Mouse (Mus musculus) layer of hippocampus, postnatal 25 days (tissue): ENCODE data around the gene Olfr972. TPM values are rescaled to one million over a fixed set of nuclear protein-coding genes. Genes with fewer than 3 reads are reported as not detected.
"Not testable (repeated sequence)": the region's sequence is repeated elsewhere in the genome, so short reads cannot be mapped to it uniquely, and the experiment has no call there.

ENCODE experiments used
- DNase-seq, 2 experiments: peaks; one replicate each; pipeline ENCODE4 v3.0.0; 2022; ENCODE audit warnings: mixed read lengths in 2 of 2, low spot score in 1 of 2; ENCODE audit errors: extremely low spot score in 1 of 2
- total RNA-seq, 2 experiments: library from RNA; stranded (reverse); gene quantifications; 2 replicates each; pipeline ENCODE4 v1.2.3; 2021

The Olfr972 gene
- not detected for total RNA-seq

DNA sequence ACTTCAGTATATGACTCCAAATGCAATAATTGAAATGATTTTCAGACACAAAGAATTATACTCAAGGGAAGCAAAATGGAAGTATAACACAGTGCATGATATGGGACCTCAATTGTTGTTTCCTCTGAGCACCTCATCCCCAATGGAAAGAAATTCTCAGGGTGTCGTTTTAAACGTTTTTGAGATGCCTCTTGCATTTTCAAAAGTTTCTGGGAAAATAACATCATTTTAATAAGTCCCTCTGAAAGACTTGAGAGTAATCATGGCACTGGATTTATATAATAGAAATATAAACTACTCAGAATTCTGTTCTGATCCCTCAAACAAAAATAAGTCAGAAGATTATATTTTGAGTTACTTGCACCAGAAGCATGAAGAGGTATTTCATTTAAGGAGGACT lies at the start of gene Olfr972:
Gene Olfr972 (plus strand): TSS at position 301 of the 400 bp plus-strand sequence.
- DNase-seq, result no peak

DNA sequence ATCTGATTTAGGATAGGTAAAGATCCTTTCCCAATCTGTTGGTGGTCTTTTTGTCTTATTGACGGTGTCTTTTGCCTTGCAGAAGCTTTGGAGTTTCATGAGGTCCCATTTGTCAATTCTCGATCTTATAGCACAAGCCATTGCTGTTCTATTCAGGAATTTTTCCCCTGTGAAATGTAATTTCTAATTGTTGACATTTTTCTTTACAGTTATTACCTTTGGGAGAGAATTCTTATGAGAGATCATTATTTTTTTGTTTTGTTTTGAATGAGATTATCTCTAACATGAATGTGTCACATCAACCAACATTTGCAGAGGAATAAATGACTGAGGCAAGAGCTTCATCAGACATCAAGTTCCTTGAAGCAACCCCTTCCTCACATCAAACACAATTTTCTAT lies 29.6 kb upstream of the Olfr972 start, which contains the start of gene Olfr971:
Gene Olfr971 (plus strand): TSS at position 301 of the 400 bp plus-strand sequence.
- not testable (repeated sequence) for DNase-seq

DNA sequence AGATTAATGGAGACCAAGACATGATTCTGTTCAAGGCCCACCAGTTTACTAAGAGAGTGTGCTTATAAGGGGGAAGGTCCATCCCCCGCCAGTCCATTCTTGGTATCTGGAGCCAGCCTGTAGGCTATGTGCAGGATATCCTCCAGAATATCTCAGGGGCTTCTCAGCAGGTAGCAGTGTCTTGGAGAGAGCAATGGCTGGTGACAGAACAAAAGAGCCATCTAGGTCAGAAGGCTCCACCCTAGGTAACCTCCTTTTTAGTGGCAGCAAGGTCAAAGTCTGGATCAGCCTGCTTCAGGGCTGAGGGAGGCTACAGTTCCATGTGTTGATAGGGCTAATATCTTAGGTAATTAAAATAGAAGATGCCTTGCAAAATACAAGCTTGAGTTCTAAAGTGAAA lies 5.8 kb downstream of the Olfr972 start:
- DNase-seq, result not testable (repeated sequence)

DNA sequence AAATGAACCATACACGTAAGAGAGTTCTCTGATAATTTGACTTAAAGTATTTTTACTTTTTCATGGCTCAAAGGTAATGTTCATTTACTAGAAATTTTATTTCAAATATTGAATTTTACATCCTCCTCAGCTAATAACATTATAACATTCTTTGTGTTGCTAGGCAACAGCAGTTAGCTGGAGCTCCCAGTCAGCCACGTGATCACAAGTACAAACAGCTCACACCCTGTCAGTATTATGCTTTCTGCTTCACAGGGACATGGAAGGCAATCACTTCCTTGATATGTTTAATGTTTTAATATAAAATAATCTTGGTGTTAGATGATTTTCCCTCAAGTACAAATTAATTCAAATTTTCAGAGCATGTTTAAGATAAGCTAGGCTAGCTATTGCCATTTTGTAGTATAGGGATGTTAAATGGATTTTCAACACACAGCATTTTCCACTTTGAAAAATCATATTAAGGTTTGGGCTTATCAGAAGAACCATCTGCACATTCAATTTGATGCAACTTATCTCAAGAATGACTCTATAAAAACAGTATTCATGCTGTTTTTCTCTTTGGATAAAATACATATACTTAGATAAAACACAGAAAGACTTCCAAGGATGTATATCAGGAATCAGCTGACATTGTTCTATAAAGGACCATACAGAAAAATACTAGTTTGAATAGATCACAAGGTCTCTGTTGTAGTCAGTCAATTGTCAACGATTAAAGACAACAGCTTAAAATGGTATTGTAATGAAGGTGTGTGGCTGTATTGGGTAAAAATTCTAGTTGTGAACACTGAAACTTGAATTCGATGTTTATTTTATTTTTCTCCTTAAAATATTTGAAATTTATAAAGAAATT lies 11.5 kb downstream of the Olfr972 start:
- DNase-seq, result not testable (repeated sequence)

DNA sequence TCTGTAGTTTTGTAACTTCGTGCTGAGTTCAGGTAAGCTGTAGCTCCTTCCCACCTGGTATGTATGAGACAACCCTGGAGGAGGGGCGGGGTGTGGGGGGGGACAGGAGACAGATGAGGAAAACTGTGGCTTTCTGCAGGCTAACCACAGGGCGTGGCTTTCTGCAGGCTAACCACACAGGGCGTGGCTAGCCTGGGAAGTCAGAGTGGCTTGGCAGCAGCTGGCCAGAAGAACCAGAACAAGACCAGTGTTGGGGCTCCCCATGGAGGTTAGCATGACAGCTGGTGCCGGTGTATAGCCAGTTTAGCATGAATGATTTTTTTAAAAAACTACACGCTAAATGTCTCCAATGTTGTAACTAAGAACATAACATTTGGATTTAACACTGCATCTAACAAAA lies 38.9 kb downstream of the Olfr972 start:
- no peak for DNase-seq

DNA sequence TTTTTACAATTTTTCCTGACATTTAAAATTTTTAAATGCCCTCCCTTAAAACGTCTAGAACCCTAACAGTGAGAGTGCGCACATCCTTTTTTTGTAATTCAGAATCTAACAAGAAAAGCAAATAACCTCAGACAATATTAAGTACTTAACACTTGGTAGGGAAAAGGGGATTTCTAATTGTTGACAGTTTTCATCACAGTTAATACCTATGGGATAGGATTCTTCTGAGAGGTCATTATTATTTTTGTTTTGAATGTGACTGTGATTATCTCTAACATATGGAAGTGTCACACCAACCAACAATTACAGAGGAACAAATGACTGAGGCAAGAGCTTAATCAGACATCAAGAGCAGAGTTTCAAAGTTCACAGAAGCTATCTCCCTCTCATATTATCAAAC lies 40.8 kb downstream of the Olfr972 start, which contains the start of gene Olfr229:
Gene Olfr229 (plus strand): TSS at position 301 of the 400 bp plus-strand sequence.
- no peak for DNase-seq

DNA sequence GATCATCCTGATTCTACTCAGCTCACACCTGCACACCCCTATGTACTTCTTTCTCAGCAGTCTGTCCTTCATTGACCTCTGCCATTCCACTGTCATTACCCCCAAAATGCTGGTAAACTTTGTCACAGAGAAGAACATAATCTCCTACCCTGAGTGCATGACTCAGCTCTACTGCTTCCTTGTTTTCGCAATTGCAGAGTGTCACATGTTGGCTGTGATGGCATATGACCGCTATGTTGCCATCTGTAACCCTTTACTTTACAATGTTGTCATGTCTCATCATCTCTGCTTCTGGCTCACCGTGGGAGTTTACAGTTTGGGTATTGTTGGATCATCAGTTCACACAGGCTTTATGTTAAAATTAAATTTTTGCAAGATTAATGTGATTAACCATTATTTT lies 43.7 kb downstream of the Olfr972 start:
- no peak for DNase-seq

Other genes starting within 250 kb of the Olfr972 start
- gene Olfr960, start 245.0 kb upstream of the Olfr972 start, total RNA-seq, result not detected
- not detected for gene Olfr961, start 221.3 kb upstream of the Olfr972 start, total RNA-seq
- not detected for gene Olfr963, start 199.2 kb upstream of the Olfr972 start, total RNA-seq
- gene Olfr149, start 159.3 kb upstream of the Olfr972 start, total RNA-seq, result not detected
- not detected for gene Olfr965, start 155.1 kb upstream of the Olfr972 start, total RNA-seq
- gene Olfr150, start 135.4 kb upstream of the Olfr972 start, total RNA-seq, result not detected
- not detected for gene Olfr967, start 120.2 kb upstream of the Olfr972 start, total RNA-seq
- gene Olfr968, start 83.2 kb upstream of the Olfr972 start, total RNA-seq, result not detected
- not detected for gene Olfr969, start 75.5 kb upstream of the Olfr972 start, total RNA-seq
- gene Olfr970, start 57.6 kb upstream of the Olfr972 start, total RNA-seq, result not detected
- not detected for gene Olfr971, start 29.5 kb upstream of the Olfr972 start, total RNA-seq
- not detected for gene Olfr229, start 40.9 kb downstream of the Olfr972 start, total RNA-seq
- not detected for gene Olfr974, start 71.1 kb downstream of the Olfr972 start, total RNA-seq
- gene Olfr975, start 85.6 kb downstream of the Olfr972 start, total RNA-seq, result not detected
- gene Olfr976, start 94.7 kb downstream of the Olfr972 start, total RNA-seq, result not detected
- gene Olfr978, start 125.7 kb downstream of the Olfr972 start, total RNA-seq, result not detected
- gene Olfr979, start 137.0 kb downstream of the Olfr972 start, total RNA-seq, result not detected
- gene Olfr980, start 143.2 kb downstream of the Olfr972 start, total RNA-seq, result not detected
- not detected for gene Olfr981, start 155.0 kb downstream of the Olfr972 start, total RNA-seq
- not detected for gene Olfr982, start 207.4 kb downstream of the Olfr972 start, total RNA-seq
- gene Olfr983, start 227.2 kb downstream of the Olfr972 start, total RNA-seq, result not detected
- not detected for gene Olfr984, start 247.8 kb downstream of the Olfr972 start, total RNA-seq